Mouse (Mus musculus): ENCODE data around the gene Clcnkb. TPM values are rescaled to one million over a fixed set of nuclear protein-coding genes. Genes with fewer than 3 reads are reported as not detected.

Clcnkb gene
- total RNA-seq, 2 experiments from 2014 or later: 0.09 to 0.45 TPM

GRCm38 (mm10) chr4:141433191-141433590 lies 17.4 kb upstream of the Clcnkb start:
- no peak for DNase-seq

DNA sequence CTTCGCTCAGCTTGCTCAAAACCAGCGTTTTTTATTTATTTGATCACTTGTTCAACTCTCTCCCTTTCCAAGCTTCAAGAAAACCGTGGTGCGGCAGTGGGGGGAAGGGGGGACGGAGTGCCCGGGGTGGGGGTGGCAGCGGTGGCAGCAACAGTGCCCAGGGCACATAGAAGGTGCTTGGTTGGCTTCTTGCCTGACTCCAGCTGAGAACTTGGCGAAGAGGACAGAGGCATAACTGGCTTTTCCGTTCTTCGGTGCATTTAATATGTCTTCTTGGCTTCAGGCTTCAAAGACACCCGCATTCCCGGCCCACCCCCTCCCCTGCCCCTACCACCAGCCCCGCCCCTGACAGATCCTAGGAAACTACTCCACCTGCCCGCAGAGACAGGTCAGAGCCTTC lies 16.9 kb upstream of the Clcnkb start:
- no peak for DNase-seq

DNA sequence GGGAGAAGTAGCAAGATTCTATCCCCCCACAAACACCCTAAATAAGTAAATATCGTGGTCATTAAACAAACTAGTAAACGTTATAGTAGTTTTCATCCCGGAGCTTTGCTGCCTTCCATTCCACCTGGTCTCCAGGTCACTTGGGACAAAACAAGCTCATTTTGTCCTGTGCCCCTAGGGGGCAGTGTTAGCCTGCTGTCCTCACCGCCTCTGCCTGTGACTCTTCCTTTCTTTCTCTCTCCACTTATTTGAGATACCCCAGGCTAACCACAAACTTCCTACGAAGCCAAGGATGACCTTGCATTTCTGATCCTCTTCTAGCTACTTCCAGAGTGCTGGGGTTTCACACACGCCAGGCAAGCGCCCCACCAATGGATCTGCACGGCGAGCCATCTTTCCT lies 15.2 kb upstream of the Clcnkb start:
- peak; percentile 71 for DNase-seq

DNA sequence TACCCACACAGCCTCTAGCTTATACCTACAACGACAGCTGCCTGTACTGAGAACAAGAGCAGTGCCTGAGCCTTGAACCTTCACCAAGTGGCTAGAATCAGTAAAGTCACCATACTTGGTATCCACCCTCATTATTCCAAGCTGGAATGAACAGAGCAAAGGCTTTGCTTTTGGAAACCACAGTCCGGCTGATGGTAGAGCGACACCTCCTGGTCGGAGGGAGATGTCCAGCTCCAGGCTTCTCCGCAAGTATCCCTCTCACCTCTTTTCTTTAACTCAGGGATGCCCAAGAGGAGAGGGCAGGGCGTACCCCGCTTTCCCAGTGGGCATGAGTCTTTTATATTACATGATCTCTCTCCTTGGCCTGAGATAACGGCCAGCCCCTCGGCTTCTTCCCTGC lies 14.0 kb upstream of the Clcnkb start:
- DNase-seq: peak; percentile 61

- DNase-seq: no peak
Measured at GRCm38 (mm10) chr4:141429381-141429780, 13.6 kb upstream of the Clcnkb start.

DNA sequence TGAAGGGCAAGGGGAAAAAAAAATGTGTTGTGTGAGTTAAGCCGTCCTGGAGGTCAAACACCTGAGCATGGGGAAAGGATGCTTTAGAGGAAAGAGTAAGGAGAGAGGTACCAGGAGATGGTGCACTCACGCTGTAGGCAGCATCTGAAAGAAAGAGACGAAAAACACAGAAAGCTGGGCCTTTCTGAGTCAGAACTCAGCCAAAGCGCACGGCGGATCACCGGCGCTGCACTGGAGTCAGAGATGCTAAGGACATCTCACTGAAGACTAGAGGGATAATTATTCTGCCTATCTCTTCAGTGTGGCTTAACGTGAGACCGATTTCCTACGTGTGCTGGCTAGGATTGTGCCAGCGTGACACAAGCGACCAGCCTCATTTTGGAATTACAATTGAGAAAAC lies 12.1 kb upstream of the Clcnkb start:
- DNase-seq: no peak

DNA sequence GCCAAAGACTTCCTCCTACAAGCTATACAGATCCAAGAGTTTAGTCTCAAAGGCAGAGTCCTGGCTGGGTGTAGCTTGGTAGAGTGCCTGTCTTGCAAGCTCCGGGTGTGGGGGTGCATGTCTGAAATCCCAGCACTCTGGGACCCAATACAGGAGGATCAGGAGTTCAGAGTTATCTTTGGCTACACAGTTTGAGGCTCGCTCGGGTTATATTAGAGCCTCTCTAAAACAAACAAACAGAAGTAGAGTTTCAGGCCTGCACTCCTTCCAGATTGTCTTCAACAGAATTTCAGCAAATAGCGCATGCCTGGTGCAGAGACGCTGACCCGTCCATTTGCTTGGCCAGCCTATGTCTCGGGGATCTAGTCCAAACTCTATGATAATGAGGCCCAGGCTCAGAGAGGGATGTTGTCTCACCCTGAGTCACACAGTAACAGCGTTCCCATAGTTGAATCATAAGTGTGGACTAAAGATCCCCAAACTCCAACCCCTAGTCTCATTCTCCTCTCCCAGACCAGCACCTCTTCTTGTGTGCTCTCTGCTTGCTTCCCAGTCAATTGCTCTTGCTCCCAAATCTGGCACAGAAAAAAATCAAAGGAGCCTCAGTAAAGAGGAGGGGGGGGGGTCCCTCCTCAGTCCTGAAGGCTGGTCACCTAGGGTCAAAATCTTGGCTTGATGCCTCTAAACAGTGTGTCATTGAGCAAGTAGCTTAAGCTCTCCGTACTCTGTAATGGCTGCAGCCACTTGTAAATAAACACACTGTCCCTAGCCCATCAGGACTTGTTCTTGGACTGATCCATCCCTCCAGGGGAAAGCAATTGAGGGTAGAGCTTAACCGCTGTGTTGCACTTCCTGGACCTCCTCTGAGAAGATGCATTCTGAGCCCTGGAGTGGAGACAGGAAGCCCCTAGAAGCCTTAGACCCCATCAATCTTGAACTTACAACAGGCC lies 11.3 kb upstream of the Clcnkb start:
- no peak for DNase-seq

GRCm38 (mm10) chr4:141425484-141426479 lies 10.0 kb upstream of the Clcnkb start:
- peak; percentile 58 for DNase-seq

- DNase-seq: no peak
Measured at GRCm38 (mm10) chr4:141423691-141424431, 8.0 kb upstream of the Clcnkb start.

DNA sequence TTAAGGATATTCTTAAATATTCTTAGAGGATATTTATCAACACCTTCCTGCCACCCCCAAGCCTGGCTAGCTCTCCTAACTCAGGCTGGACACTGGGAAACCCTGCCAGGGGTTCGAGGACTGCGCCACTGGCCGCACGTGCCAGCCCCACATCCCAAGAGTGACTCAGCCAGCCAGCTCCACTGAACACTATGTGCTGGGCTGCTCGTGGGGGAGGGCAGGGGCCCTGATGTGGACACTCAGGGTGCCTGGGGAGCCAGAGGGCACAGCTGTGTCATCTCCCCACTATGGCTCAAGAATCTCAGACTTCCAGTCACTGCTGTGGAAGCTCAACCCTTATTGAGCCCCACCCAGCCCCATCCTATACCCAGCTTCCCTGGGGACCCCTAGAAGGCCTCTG lies 7.5 kb upstream of the Clcnkb start:
- no peak for DNase-seq

GRCm38 (mm10) chr4:141422841-141423240 lies 7.0 kb upstream of the Clcnkb start:
- no peak for DNase-seq

GRCm38 (mm10) chr4:141421423-141421822 lies 5.6 kb upstream of the Clcnkb start:
- DNase-seq: peak; percentile 81

DNA sequence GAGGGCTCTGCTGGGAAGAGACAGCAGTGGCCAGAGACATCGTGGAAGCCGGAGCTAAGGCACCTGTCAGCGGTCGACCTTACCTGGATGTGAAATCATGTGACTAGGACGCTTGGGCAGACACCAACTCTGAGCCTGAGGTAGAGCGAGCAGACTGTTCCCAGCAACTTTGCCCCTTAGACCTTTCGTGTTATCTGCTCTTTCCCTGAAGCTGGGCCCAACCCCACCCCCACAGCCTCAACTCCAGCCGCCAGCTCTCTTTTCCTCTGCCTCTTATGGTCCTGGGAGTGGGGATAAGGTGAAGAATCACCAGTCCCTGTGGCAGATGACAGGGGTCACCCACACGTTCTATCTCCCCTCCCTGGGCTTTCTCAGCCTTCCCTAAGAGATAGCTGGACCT lies 5.1 kb upstream of the Clcnkb start:
- DNase-seq: no peak

DNA sequence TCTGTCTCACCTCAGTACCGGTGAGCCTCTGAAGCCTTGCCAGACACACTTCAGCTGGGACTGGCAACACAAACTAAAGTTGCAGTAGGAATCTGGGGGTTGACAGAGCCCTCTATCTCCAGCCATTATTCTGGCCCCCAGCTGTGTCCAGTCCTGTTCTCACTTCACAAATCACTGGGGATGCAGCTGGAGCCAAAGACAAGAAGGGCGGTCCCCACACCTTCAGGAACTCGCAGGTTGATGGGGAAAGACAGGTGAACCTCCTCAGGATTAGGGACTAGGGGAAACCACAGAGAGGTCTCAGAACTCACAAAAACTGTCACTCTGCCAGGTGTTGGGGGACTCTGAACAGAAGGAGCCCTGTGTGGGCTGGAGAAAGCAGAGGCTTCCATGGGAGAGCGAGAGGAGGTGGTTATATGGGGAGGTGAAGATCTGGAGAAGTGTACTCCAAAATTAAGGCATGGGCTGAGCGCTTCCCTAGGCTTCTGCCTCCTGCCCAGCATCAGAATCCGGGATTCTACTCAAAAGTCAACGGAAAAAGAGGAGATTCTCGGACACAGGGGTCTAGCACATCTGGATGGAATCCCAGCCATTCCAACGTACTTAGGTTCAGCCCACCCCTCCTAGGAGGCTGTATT lies 4.5 kb upstream of the Clcnkb start, which contains the start of gene Hspb7:
Gene Hspb7, plus strand, starts transcription at position 588 of the 638 bp plus-strand sequence.
- no peak for DNase-seq

DNA sequence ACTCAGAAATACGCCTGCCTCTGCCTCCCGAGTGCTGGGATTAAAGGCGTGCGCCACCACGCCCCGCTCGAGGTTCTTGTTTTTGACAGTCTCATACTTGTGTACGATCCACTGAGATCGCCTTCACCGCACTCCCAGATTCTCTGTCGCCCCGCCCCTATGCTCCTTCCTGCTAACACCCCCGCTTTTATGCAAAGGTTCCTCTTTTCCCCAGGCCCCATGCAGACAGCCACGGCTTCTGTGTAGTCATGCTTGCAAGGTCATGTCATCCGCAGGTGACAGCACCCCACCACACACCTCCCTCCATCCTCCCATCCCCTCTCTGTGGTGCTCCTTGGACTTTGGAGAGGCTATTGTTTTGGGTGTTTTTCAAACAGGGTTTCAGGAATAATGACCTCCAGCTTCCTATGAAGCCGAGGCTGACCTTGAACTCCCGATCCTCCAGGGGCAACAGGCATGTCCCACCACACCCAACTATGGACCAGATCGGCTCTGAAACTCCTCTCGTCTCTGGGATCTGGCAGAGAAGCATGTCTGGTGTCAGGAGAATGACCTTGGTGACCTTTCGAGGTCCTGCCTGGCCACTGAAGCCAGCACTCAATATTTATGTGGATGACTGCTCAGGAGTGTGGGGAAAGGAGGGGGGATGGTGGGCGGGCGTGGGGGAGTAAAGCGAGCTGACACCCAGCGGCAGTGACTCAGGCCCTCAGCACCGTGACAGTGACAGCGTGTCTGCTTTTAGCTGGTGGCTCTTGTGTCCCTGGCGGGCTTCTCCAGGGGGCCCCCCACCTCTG lies 3.8 kb upstream of the Clcnkb start:
- no peak for DNase-seq

GRCm38 (mm10) chr4:141411430-141411992 lies 4.3 kb downstream of the Clcnkb start:
- no peak for DNase-seq

DNA sequence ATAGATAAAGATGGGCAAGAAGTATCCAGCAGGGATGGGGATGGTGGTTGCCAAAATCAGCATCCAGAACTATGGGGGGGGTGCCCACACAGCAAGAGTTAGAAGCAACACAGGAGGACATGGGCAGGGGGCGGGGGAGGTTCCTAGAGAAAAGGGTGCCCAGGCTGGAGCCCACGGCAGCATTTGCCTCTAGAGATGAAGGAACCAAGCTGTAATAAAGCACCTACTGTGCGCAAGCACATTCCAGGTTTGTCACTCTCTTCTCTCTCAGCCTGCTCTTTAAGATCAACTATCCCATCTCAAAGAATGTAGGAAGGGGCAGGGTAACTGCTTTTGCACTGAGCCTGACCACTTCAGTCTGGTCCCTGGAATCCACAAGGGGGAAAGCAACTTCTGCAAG lies 7.2 kb downstream of the Clcnkb start:
- no peak for DNase-seq

DNA sequence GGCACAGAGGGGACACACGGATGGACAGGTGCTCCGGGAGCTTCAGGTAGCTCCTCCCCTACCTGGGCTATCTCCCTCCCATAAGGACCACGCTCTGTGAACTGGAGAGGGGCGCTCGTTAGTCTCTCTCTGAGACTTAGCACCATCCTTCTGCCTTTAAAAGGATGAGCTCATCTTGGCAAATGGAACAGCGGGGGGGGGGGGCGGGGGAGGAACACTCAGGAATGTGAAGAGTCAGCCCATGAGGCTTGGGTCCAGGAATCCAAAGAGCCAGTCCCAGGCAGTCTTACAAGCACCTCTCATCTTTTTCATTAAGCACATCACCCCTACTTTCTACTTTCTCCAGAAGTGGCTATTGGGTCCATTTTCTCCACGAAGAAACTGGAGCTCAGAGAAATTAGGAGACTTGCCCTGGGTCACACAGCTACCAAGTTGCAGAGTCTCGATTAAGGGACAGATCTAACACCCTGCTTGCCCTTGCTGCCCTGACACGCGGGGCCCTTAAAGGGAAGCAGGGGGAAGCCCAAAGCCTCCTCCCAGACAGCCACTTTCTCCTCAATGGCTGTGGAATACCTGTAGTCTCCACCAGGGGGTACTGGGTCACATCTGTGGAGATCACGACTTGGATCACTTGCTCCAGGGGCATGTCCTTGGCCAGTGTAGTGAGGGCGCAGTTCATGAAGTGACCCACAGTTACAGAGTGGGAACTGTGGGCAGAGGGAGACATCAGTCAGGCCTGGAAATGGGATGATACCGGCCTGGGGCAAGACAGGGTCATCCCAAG lies 9.1 kb downstream of the Clcnkb start:
- DNase-seq: peak; percentile 66

- DNase-seq: no peak
Measured at GRCm38 (mm10) chr4:141405314-141405622, 10.5 kb downstream of the Clcnkb start.
